Mouse (Mus musculus): ENCODE results near the gene Golim4.

DNA sequence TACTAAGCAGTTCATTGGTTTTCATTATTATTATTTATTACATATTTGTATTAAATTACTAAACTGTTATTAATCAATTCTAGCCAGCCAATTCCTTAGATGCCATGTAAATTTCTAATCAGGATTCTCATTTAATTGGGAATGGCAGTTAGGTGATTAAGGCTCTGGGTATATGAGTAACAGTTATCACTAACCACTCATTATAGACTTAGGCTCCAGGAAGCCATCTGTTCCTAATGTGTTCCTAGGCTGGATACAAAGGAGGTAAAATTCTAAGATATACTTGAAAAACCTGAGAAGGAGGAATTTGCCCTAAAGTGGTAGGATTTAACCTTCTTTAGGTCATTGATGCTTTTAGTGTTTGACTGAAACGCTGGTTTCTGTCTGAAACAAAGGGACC, 14.9 kb downstream of the Golim4 start:
- TF ChIP-seq CTCF (IDR thresholded peaks at IDR 0.05; ENCODE audit: extremely low read depth, insufficient read depth, insufficient read length, insufficient replicate concordance) (no peak), POLR2A (IDR thresholded peaks at IDR 0.05; ENCODE audit: low read depth, low read length) (no peak)
